Mouse (Mus musculus) embryonic facial prominence, embryonic 10.5 days (tissue): Measurements from ENCODE around the gene Acox1. TPM values are rescaled to one million over a fixed set of nuclear protein-coding genes. Genes with fewer than 3 reads are reported as not detected.

ENCODE experiments used
- DNase-seq: peaks from one replicate; pipeline ENCODE4 v3.0.0-alpha.2; 2017; ENCODE audit warnings: low spot score
- H3K27ac ChIP-seq: fragments of 300-500 bp; sonication (generic); replicated peaks from 2 replicates; pipeline ENCODE4 v1.5.1; 2016; ENCODE audit warnings: mild to moderate bottlenecking
- H3K27me3 ChIP-seq: fragments of 300-500 bp; sonication (generic); replicated peaks from 2 replicates; pipeline ENCODE4 v1.6.1; 2016; ENCODE audit warnings: low read depth, mild to moderate bottlenecking; ENCODE audit not compliant: poor library complexity, severe bottlenecking
- H3K36me3 ChIP-seq: fragments of 300-500 bp; sonication (generic); replicated peaks from 2 replicates; pipeline ENCODE4 v1.6.1; 2016; ENCODE audit warnings: mild to moderate bottlenecking, moderate library complexity
- H3K4me1 ChIP-seq: fragments of 300-500 bp; sonication (generic); 2 replicates; pipeline ENCODE4 v1.6.1; 2016
- H3K4me3 ChIP-seq: fragments of 300-500 bp; sonication (generic); 2 replicates; pipeline ENCODE4 v1.5.1; 2016; ENCODE audit warnings: mild to moderate bottlenecking, moderate library complexity
- H3K9me3 ChIP-seq: fragments of 300-500 bp; sonication (generic); 2 replicates; pipeline ENCODE4 v1.6.1; 2016; ENCODE audit warnings: mild to moderate bottlenecking
- WGBS: fragments of 180-500 bp; shearing (Covaris S2); methylation state at CpG from one replicate; pipeline ENCODE4 v1.1.7; 2016; 5-methylcytosine and 5-hydroxymethylcytosine counted together
- polyA plus RNA-seq: library from polyadenylated mRNA; unstranded; fragments of >200 nt; fragmentation: Nextera tagmentation; extraction: Ambion mirVana; gene quantifications from 2 replicates; pipeline ENCODE4 v1.2.1, GENCODE M21; 2016

The Acox1 gene
- polyA plus RNA-seq: 17.7 and 18.8 TPM in 2 replicates

DNA sequence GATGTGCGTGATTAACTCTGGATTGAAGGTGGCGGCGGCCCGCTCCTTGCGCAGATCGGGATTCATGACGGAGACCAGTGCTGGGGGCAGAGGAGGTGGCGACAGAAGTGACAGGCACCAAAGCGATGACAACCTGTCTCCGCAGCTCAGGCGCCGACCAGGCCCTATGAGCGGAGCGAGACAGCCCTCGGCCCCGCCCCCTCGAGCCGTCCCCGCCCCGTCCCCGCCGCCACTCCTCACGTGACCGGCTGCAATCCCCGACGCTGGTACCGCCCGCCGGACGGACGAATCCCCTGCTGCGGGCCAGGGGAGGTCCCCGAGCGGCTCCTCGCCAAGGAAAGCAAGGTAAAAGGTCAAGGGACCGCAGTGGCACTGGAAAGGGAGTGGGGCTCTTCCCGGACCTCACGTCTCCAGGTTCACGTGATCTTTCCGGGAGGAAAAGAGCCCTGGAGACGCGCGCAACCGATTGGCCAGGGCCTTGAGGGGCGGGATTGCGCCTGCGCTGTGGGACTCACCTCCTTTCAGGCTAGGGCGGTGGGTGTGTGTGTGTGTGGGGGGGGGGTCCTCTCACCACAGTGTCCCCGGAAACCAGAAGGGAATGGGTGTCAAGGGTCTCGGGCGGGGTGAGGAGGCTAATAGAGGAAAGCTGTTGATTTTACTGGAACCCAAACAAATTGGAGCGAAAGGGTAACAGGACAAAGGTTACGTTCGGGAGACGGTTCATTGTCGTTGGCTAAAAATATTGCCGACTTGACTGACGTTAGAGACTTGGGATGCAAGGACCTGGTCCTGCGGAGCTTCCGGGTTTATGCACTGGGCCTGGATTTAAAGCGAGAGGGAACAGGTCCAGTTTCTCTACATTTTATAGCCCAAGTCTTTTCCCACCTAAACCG, at the start of gene Acox1, which contains the start of gene Ten1:
Acox1 (minus strand) TSS at position 407 of the 893 bp plus-strand sequence.
Ten1 (plus strand) TSS at position 217 of the 893 bp plus-strand sequence.
- Histone ChIP-seq H3K4me3 (peak within 1 kb of the TSS; percentile 91), H3K27ac (peak within 1 kb of the TSS; percentile 99), H3K4me1 (peaks cover 15% of the 10 kb centered on the region), H3K9me3 (no peaks in the 10 kb centered on the region), H3K36me3 (peaks cover 13% of the 10 kb centered on the region), H3K27me3 (no peaks in the 10 kb centered on the region)
- peak; percentile 97 for DNase-seq
- WGBS: under 1% methylated on average over 62 of the region's 62 CpGs

DNA sequence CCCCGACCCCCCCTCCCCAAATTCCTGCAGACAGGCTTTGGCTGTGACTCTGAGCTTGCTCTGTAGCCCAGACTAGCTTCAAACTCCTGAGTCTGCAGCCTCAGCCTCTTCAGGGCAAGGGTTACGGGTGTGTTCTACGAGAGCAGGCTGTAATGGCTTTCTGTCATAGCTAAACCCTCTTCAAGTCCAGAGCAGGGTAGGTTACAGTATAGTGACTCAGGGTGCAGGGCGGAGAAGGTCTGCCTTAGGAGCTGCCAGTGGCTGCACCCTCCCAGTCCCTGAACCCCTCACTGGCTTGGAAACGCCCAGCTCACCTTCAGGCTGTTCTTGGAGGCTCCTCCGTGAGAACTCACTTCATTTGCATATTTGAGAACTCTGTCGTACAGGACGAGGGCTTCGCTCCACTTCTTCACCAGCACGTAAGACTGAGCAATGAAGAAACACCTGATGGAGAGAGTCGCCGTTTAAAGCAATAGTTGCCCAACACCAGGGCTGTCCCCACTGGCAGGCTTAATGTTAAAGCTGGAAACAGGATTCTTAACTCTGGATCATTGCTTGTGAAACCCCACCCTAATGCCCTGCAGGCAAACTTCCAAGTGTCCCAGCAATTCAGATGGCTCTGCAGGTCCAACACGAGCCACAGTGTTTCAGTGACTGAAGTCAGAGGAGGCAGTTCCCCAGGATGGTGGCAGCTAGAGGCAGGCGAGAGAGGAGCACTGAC, 48.8 kb upstream of the Acox1 start:
- peaks cover 100% of the 10 kb centered on the region for H3K36me3 ChIP-seq
- 82% methylated on average over 14 of the region's 14 CpGs for WGBS
- H3K27me3 ChIP-seq: no peaks in the 10 kb centered on the region
- peaks cover 15% of the 10 kb centered on the region for H3K4me1 ChIP-seq
- no peak for DNase-seq
- H3K9me3 ChIP-seq: no peaks in the 10 kb centered on the region
- no peak overlapping the region for H3K4me3 ChIP-seq
- H3K27ac ChIP-seq: no peak overlapping the region

DNA sequence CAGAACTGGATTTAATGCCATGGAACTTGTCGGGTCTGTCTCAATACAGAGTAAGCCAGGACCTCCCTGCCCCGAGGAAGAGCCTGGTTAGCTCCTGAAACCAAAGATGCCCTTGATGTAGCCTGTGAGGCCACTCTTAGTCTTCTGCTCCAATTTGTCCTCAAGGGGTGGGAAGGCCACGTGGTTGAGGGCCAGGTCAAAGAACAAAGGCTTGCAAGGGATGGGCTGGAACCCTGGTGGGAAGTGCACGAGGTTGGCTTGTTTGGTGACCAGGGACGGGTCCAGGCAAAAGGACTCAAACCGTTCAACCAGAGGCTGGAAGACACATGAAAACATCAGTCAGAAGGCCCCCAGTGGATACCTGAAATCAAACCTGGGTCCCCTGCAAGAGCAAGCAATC, 46.8 kb upstream of the Acox1 start:
- Histone ChIP-seq H3K4me3 (no peak overlapping the region), H3K36me3 (peaks cover 80% of the 10 kb centered on the region), H3K27ac (no peak overlapping the region), H3K9me3 (no peaks in the 10 kb centered on the region), H3K27me3 (no peaks in the 10 kb centered on the region), H3K4me1 (peaks cover 33% of the 10 kb centered on the region)
- WGBS: 82% methylated on average over 6 of the region's 6 CpGs
- DNase-seq: no peak

DNA sequence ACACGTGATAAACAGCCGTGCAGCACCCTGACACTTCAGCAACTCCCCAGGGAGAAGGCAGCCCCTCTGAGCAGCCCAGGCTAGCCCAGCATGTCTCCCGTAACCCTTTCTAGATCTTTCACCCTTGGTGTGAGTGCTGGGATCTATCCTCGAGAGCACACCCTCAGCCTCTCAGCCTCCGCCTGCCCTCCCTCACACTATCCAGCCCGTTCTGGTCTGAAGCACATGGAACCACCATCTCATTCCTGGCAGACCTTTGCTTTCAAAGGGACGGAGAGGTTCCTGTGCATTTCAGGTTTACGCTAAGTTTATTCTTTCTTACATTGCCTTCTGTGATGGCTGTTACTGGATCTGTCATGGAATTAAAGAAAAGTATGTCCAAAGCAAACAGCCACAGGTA, 45.7 kb upstream of the Acox1 start:
- peaks cover 69% of the 10 kb centered on the region for H3K36me3 ChIP-seq
- no peaks in the 10 kb centered on the region for H3K9me3 ChIP-seq
- WGBS: 86% methylated on average over 8 of the region's 8 CpGs
- peaks cover 39% of the 10 kb centered on the region for H3K4me1 ChIP-seq
- H3K4me3 ChIP-seq: no peak overlapping the region
- no peak for DNase-seq
- peaks cover 3% of the 10 kb centered on the region; the same call in 1 of the 2 replicates for H3K27me3 ChIP-seq
- no peak overlapping the region for H3K27ac ChIP-seq

DNA sequence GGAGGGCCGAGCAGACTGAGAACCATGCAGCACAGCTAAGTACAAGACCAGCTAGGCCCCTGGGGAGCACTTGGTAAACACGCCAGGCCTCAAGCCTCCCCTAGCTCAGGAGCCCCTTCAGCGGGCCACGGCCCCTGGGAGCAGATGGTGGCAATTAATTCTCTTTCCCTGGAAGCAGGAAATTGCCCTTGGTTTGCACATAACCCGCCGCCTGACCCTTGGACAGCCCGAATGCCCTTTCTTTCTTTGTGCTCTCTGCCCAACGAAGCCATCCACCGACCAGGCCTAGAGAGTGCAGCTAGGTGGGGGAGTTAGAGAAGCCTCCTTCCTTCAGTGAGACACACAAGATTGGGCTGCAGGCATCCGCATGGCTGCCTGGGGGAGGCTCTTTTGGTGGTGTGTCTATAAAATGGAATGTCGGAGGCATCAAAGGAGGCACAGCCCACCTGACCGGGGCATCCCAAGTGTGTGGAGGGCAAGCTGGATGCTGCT, 42.9 kb upstream of the Acox1 start:
- DNase-seq: peak; percentile 84
- Histone ChIP-seq H3K4me1 (peaks cover 55% of the 10 kb centered on the region), H3K27ac (peak overlapping the region; percentile 87), H3K36me3 (peaks cover 41% of the 10 kb centered on the region), H3K4me3 (peak overlapping the region; percentile 16; the same call in 1 of the 2 replicates), H3K27me3 (peaks cover 30% of the 10 kb centered on the region), H3K9me3 (no peaks in the 10 kb centered on the region)
- 22% methylated on average over 12 of the region's 12 CpGs for whole genome bisulfite sequencing

DNA sequence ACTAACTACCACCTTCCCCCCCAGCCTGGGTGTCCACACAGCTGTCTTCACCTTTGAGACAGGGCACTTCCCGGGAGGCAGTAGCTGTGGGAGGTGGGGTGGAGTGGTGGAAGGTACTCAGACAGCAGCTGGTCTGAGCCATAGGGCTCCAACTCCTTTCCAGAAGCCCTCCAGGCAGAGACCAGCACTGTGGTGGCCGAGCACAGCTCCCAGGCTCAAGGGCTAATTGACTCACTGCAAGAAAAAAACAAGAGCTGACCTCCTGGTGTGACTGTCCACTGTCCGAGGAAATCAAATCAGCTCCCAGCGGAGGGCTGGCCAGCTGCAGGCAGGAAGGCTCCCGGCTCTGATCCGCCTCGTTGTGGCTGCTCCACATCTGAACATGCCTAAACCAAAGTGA, 41.0 kb upstream of the Acox1 start:
- DNase-seq: peak; percentile 45
- Histone ChIP-seq H3K4me1 (peaks cover 55% of the 10 kb centered on the region), H3K4me3 (peak overlapping the region; percentile 18; the same call in 1 of the 2 replicates), H3K27ac (peak overlapping the region; percentile 69), H3K9me3 (no peaks in the 10 kb centered on the region), H3K27me3 (peaks cover 48% of the 10 kb centered on the region), H3K36me3 (peaks cover 22% of the 10 kb centered on the region)
- WGBS: 8% methylated on average over 7 of the region's 7 CpGs

DNA sequence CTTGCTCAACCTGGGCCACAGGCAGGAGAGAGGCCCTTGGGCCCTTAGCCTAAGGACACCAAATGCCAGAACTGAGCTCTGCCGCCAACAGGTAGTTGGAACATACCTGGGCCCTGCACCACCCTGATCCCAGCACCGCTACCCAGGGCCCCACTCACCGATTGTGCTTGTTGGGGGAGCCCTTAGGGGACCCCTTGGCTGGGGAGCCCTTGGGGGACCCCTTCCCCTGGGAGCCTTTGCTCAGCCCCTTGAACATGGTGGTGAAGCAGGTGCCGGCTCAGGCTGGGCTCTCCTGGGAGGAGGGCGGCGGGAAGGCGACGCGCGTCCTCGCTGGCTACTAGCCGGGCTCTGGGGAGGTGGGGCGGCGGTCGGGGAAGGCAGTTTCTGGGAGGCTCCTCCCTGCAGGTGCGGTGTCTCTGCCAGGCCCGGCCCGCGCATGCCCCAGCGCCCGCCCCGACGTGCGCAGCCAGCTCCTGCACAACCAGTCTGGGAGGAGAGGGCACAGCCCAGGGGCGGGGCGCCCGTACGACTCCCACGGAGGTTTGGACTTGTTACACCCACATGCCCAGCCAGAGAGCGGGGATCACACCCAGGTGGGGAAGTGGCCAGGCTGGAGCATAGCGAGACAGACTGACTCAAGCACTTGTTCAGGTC, 39.0 kb upstream of the Acox1 start, which contains the start of gene Evpl:
Evpl (minus strand) TSS at position 336 of the 654 bp plus-strand sequence.
- no peaks in the 10 kb centered on the region for H3K9me3 ChIP-seq

DNA sequence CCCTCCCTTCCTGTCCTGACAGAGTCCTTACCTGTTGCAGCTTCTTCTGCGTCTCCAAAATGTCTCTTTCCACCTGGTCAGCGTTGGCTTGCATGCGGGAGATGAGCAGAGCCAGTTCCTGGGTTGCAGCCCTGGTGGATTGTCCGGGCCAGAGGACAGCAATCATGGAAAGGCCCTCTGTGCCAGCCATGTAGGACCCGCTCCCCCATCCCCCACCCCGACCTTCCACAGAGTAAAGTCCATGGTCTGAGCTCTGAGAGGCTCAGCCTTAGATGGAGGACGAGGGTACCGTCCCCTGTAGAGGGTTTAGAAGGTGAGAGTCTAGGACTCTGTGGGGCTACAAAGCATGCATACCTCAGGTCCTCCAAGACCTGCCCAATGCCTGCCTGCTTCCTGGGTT, 36.1 kb upstream of the Acox1 start:
- Histone ChIP-seq H3K36me3 (no peaks in the 10 kb centered on the region), H3K4me1 (peaks cover 41% of the 10 kb centered on the region), H3K27me3 (peaks cover 87% of the 10 kb centered on the region), H3K9me3 (no peaks in the 10 kb centered on the region), H3K4me3 (no peak overlapping the region), H3K27ac (no peak overlapping the region)
- no peak for DNase-seq
- WGBS: 90% methylated on average over 8 of the region's 8 CpGs

More for the DNA sequence above, 39.0 kb upstream of the Acox1 start, which contains the start of gene Evpl:
- peaks cover 48% of the 10 kb centered on the region for H3K4me1 ChIP-seq
- DNase-seq: peak; percentile 60
- H3K27me3 ChIP-seq: peaks cover 68% of the 10 kb centered on the region
- H3K4me3 ChIP-seq: peak within 1 kb of the TSS; percentile 42
- WGBS: 16% methylated on average over 31 of the region's 31 CpGs
- peak within 1 kb of the TSS; percentile 48; the same call in 1 of the 2 replicates for H3K27ac ChIP-seq
- H3K36me3 ChIP-seq: peaks cover 2% of the 10 kb centered on the region; the same call in 1 of the 2 replicates

DNA sequence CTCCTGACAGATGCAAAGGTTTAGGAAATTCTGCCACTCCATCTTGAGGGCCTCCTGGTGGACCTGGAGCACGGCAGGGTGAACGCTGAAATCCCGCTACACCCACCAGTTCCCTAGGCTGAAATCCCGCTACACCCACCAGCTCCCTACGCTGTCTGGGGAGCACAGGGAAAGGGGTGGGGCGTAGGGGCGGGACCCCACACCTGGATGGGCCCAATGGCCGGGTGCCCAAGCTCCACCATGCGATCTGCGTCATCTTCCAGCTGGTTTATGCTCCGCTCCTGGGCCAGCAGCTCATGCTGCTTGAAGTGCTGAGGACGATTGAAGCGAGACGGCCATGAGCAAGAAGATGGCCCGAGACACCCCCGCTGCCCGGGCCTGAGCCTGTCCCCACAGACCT, 33.6 kb upstream of the Acox1 start:
- H3K27ac ChIP-seq: no peak overlapping the region; the same call in 1 of the 2 replicates
- peaks cover 71% of the 10 kb centered on the region for H3K27me3 ChIP-seq
- H3K4me1 ChIP-seq: peaks cover 47% of the 10 kb centered on the region
- 24% methylated on average over 17 of the region's 17 CpGs for whole genome bisulfite sequencing
- no peaks in the 10 kb centered on the region for H3K36me3 ChIP-seq
- DNase-seq: peak; percentile 45
- H3K4me3 ChIP-seq: peak overlapping the region; percentile 35
- H3K9me3 ChIP-seq: no peaks in the 10 kb centered on the region

DNA sequence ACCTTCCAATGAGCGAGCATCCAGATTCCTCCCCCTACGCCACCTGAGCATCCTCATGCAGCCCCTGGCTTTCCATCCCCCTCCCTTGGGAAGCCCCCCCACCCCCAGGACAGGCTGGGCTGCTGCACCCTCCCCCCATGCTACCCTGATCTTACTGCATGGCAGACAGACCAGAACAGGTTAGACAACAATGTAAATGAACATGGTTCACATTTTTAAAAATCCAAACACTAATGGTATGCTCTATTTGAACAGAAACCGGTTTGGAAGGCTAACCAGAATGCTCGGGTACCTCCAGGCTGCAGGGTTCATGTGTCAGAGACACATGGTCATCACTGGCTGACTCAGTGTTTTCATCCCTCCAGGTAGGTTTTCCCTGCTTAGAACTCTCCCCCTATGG, 29.9 kb upstream of the Acox1 start:
- Histone ChIP-seq H3K27me3 (peaks cover 61% of the 10 kb centered on the region), H3K4me1 (peaks cover 43% of the 10 kb centered on the region), H3K36me3 (peaks cover 9% of the 10 kb centered on the region; the same call in 1 of the 2 replicates), H3K4me3 (no peak overlapping the region), H3K27ac (no peak overlapping the region), H3K9me3 (peaks cover 8% of the 10 kb centered on the region)
- DNase-seq: no peak
- 72% methylated on average over 4 of the region's 4 CpGs for WGBS

DNA sequence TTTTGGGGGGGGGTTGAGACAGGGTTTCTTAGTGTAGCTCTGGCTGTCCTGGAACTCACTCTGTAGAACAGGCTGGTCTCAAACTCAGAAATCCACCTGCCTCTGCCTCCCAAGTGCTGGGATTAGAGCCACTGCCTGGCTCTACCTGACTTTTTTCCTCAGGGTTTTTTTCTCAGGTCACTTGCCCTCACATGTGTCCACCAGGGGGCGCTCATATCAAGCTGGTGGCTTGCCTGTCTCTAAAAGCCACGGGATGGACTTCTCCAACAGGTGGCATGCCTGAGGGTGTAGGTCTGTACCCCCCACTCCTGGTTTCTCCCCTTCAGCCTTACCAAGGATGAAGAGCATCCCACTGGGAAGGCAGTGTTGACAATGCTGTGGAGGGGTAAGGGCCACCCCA, 27.6 kb upstream of the Acox1 start:
- peaks cover 49% of the 10 kb centered on the region for H3K4me1 ChIP-seq
- WGBS: 1% methylated on average over 2 of the region's 2 CpGs
- DNase-seq: peak; percentile 87
- H3K27ac ChIP-seq: no peak overlapping the region
- H3K36me3 ChIP-seq: peaks cover 16% of the 10 kb centered on the region; the same call in 1 of the 2 replicates
- peaks cover 66% of the 10 kb centered on the region for H3K27me3 ChIP-seq
- no peak overlapping the region for H3K4me3 ChIP-seq
- peaks cover 14% of the 10 kb centered on the region for H3K9me3 ChIP-seq

DNA sequence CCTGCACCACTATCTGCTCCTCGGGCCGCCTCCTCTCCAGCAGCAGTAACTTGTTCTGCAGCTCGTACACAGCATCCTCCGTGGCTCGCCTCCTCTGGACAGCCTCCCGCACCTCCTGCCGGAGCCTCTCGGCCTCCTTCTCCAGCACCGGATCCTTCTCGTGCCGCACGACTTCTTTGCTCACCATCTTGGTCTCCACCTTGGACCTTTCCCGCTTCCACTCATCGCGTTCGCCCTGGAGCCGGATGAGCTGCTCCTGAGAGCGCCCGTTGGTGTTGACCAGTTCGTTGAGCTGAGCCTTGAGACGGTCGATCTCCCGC, 23.9 kb upstream of the Acox1 start:
- 16% methylated on average over 23 of the region's 23 CpGs for WGBS

More for the DNA sequence above, 23.9 kb upstream of the Acox1 start:
- Histone ChIP-seq H3K4me3 (peak overlapping the region; percentile 55), H3K27ac (peak overlapping the region; percentile 60; the same call in 1 of the 2 replicates), H3K27me3 (peaks cover 67% of the 10 kb centered on the region), H3K36me3 (peaks cover 23% of the 10 kb centered on the region; the same call in 1 of the 2 replicates), H3K9me3 (peaks cover 18% of the 10 kb centered on the region), H3K4me1 (peaks cover 43% of the 10 kb centered on the region)
- no peak for DNase-seq
